Mouse (Mus musculus) urinary bladder, adult 18-20 months (tissue): Measurements from ENCODE around the gene Dnajc15.

ENCODE experiments used
- DNase-seq, 2 experiments: peaks; one replicate each; pipeline ENCODE4 v3.0.0; 2022; ENCODE audit warnings: low spot score in 2 of 2, mixed read lengths in 2 of 2

Dnajc15 gene

GRCm38 (mm10) chr14:77796506-77796905 lies 78.4 kb downstream of the Dnajc15 start:
- no peak for DNase-seq

DNA sequence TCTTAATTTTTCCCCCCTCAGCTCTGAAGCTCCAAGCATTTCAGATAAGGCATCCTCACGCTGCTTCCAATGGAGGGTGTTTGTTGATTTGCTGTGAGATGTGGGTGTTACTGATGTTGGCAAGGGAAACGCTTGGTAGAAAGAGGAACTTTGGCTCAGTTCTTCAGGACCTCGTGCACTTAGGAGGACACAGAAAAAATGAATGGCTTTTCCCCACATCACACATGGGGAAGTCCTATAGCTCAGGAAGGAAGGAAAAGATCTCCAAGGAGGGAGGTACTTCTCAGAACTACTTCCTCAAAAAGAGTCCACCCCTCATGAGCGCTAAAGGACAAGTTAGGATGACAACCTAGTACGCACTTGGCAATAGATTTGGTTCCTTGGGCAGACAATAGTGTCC lies 79.7 kb downstream of the Dnajc15 start:
- no peak for DNase-seq

DNA sequence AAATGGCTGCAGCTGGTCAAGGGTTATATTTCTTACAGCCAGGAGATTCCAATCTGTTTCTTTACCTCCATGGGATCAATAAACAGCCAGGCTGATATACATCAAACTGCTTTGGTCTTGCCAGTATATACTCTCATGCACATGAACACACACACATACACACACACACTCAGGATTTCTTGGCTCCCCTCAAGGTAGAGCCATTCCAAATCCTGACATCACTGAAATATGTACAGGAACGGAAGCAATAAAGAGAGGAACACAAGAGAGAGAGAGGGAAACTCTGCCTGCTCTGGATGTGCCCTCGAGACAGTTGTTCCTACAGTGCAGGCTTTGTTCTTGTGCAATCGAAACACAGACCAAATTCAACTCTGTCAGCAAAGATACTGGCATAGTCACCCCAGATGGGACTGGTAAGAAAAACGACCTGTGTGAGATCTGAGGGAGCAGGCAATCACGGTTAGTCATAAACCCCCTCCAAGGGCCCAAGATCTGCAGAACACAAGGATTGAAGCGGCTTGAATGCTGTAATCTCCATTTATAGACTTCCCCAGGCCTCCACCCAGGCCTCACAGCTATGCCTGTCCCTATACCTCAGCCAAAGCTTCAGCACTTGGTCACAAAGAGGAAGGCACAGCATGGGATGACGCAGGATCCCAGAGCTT lies 80.5 kb downstream of the Dnajc15 start:
- no peak for DNase-seq

DNA sequence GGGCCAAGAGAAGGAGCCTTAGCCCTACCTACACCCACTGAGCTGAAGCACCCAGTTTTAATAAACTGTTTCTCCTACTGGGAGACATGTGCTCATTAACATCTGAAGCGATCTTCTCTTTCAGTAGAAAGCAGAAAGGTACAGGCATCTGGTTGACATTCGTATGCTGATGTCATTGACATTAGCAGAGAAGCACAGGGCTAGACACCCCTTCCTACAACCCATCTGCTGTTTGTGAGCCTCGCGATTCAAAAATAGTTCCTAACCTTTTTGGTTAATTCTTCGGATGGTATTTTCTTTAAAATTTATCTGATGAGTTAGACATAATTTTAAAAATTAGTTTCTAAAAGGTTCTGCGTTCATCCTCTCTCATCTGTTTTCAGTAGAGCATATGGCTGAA lies 81.9 kb downstream of the Dnajc15 start:
- DNase-seq = no peak

- no peak for DNase-seq
Measured at GRCm38 (mm10) chr14:77783217-77783616, 91.7 kb downstream of the Dnajc15 start.

DNA sequence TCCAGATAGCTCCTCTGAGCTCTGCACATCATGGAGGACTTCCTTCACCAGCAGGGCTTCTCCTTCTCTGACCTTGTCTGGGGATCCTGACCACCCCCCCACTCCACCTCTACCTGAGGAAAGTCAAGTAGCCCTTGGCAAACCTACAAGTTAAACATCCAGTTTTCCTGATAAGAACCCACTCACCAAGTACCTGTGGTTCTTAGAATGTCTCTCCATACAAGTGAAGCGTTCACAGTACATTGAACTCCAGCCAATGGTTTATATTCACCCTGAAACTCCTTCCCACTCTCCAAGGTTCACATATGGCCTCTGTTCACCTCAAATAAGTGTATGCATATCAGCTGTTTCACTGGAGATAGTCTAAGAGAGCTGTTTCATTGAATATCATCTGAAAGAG lies 97.6 kb downstream of the Dnajc15 start:
- DNase-seq = no peak

DNA sequence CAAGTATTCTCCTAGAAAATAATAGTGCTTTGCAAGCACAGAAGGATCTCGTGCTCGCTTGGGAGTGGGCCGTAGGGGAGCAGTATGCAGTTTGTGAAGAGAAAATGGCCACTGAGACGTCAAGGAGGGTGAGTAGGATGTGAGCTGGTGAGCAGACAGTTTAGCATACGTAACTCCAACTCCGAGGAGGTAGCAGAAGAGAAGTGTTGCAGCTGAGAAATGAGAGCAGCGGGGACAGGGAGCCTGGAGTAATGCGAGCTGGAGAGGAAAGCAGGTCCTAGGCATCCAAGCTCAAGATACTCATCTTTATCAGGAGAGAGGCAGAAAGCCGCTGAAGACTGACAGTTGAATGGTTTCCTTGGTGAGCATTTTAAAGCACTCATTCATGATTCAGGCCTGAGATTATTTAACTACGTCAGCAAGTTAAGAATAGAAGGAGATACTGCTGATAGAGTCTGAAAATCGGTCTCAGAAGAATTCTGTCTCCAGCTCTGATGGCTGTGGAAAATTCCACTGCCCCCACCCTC lies 98.9 kb downstream of the Dnajc15 start:
- no peak for DNase-seq

DNA sequence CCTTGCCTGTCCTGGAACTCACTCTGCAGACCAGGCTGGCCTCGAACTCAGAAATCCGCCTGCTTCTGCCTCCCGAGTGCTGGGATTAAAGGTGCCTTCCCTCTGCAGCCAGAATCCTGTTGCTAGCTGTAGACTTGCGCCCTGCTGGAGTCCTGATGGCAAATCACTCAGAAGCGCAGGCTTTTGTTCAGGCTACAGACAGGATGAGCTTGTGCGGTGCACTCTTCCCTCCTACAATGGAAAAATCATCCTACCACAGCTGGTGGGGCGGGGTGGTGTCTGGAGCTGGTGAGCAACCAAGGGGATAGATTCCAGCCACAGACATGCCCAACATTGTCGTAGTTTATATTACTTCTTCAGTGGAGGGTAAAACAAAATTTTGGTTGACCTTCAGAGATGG lies 101.6 kb downstream of the Dnajc15 start:
- DNase-seq = no peak

DNA sequence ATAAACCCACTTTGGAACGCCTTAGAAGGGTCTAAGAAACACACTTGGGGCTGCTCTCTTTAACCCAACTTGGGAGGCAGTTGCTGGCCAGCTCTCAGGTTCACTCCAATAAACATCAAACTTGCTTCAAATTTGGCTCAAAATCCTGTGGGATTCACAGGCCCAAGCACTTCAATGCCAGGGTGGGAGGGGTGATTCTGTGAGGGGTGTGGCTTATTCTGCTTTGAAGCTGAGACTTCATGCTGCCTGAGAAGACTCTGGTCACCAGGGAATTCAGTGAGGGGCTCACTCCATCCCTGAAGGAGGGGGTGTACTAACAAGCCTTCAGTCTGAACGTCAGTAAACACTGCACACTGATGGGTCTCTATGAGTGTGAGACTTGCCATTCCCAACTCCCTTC lies 103.3 kb downstream of the Dnajc15 start:
- DNase-seq = no peak
